Mouse (Mus musculus) midbrain, embryonic 15.5 days (tissue): ENCODE results near the gene Exosc3. TPM values are rescaled to one million over a fixed set of nuclear protein-coding genes. Genes with fewer than 3 reads are reported as not detected.
"Not testable (repeated sequence)": the region's sequence is repeated elsewhere in the genome, so short reads cannot be mapped to it uniquely, and the experiment has no call there.

ENCODE experiments used
- ATAC-seq: fragments of 200-750 bp; cut with Nextera tagmentation; replicated peaks from 2 replicates; pipeline ENCODE4 v1.8.0; 2017; ENCODE audit warnings: moderate TSS enrichment
- H3K27ac ChIP-seq: fragments of 300-500 bp; sonication (generic); 2 replicates; pipeline ENCODE4 v1.5.1; 2015; ENCODE audit warnings: mild to moderate bottlenecking, inconsistent platforms
- H3K27me3 ChIP-seq: fragments of 300-500 bp; sonication (generic); replicated peaks from 2 replicates; pipeline ENCODE4 v1.6.1; 2015; ENCODE audit warnings: inconsistent platforms
- H3K36me3 ChIP-seq: fragments of 300-500 bp; sonication (generic); replicated peaks from 2 replicates; pipeline ENCODE4 v1.6.1; 2015; ENCODE audit warnings: inconsistent platforms
- H3K4me1 ChIP-seq: fragments of 300-500 bp; sonication (generic); 2 replicates; pipeline ENCODE4 v1.6.1; 2015; ENCODE audit warnings: inconsistent platforms
- H3K4me2 ChIP-seq: fragments of 300-500 bp; sonication (generic); 2 replicates; pipeline ENCODE4 v1.6.1; 2015; ENCODE audit warnings: inconsistent platforms, mild to moderate bottlenecking, moderate library complexity
- H3K4me3 ChIP-seq: fragments of 300-500 bp; sonication (generic); 2 replicates; pipeline ENCODE4 v1.5.1; 2015; ENCODE audit warnings: mild to moderate bottlenecking, inconsistent platforms
- H3K9ac ChIP-seq: fragments of 300-500 bp; sonication (generic); 2 replicates; pipeline ENCODE4 v1.6.1; 2015; ENCODE audit warnings: mild to moderate bottlenecking, inconsistent platforms
- H3K9me3 ChIP-seq: fragments of 300-500 bp; sonication (generic); 2 replicates; pipeline ENCODE4 v1.6.1; 2016; ENCODE audit warnings: inconsistent platforms
- WGBS: fragments of 180-500 bp; shearing (Covaris S2); methylation state at CpG from one replicate; pipeline ENCODE4 v1.1.7; 2015; ENCODE audit warnings: mixed read lengths; 5-methylcytosine and 5-hydroxymethylcytosine counted together
- polyA plus RNA-seq: library from polyadenylated mRNA; unstranded; fragments of >200 nt; fragmentation: Nextera tagmentation; extraction: Ambion mirVana; gene quantifications from 2 replicates; pipeline ENCODE4 v1.2.1, GENCODE M21; 2015

Gene Exosc3
- 30.1 and 34.9 TPM in 2 replicates for polyA plus RNA-seq

DNA sequence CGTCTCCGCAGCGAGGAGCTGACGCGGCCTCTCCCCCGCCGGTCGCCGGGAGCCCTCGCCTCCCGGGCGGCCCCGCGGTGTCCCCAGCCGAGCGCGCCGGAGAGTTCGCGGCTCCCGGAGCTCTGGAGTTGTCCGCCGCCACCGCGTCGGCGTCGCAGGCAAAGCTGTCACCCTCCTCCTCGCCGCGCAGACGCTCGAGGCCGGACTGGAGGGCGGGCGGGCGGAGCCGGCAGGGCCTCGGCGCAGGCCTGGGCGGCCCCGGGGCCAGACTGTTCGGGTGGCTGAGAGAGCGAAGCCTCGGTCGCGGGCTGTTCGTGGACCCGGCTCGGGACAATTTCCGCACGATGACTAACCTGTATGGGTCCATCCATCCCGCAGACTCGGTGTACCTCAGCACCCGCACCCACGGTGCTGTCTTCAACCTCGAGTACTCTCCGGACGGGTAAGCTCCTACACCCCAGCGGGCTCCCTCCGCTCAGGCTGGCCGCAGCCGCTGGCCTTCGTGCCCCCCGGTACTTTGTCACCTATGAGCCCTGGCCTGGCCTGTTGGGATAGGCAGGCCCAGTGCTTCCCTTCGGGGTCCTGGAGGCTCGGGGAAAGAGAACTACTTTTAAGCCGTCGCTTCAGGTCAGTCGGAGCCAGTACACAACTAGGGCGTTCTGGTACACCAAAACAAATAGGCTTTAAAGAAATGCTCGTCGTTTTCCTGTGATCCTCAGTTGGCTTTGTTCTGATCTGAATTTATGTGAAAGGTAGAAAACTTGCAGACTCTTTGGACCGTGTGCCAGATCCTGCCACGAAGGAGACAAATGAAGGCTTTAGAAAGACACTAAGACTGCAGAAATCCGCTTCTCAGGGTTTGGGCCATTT is at the start of gene Exosc3:
Gene Exosc3, minus strand, starts transcription at position 447 of the 870 bp plus-strand sequence.
- Histone ChIP-seq H3K9ac (peak within 1 kb of the TSS; percentile 85), H3K27ac (peak within 1 kb of the TSS; percentile 94), H3K4me1 (peaks cover 30% of the 10 kb centered on the region), H3K4me2 (peak within 1 kb of the TSS; percentile 83), H3K36me3 (0 out of 2 replicates have a peak, but pooled peaks cover 4% of the 10 kb centered on the region), H3K9me3 (no peaks in the 10 kb centered on the region), H3K4me3 (peak within 1 kb of the TSS; percentile 71), H3K27me3 (no peaks in the 10 kb centered on the region)
- peak; percentile 88 for ATAC-seq
- WGBS, result under 1% methylated on average over 69 of the region's 76 CpGs

DNA sequence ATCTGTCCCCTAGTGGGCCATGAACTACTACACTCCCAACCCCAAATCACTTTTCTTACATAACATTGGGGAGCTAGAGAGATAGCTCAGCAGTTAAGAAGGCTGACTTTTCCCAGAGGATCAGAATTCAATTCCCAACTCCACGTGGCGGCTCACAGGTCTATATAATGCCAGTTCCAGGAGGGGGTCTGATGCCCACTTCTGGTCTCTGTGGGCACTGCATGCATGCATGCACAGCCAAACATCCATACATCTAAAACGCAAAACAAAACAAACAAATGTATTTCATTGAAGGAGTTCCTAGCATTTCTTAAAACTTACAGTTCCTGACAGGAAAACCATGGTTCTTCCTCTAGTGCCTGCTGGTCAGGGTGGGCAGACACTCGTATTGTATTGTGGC is 49.6 kb upstream of the Exosc3 start:
- H3K4me1 ChIP-seq, result no peaks in the 10 kb centered on the region
- no peaks in the 10 kb centered on the region for H3K9me3 ChIP-seq
- 72% methylated on average over 4 of the region's 4 CpGs for WGBS
- no peak overlapping the region for H3K4me2 ChIP-seq
- H3K9ac ChIP-seq, result no peak overlapping the region
- ATAC-seq, result no peak
- no peak overlapping the region for H3K27ac ChIP-seq
- H3K27me3 ChIP-seq, result no peaks in the 10 kb centered on the region
- H3K36me3 ChIP-seq, result peaks cover 4% of the 10 kb centered on the region; the same call in 1 of the 2 replicates
- H3K4me3 ChIP-seq, result no peak overlapping the region

DNA sequence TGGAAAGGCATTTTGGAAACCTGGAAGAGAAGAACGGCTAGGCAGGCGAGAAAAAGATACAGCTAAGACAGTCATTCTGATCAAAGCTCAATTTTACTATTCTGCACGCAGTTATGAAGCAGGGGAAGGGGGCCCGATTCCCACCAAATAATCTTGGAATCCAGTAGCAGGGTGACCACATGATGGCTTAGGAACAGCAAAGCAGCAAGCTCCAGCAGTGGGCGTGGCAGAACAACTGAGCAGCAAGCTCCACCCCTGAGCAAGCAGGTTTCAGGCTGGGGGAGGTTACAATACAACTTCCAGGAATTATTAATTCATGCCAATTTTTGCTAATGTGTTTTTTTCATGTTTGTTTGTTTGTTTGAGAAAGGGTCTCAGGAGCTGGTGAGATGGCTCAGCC is 44.8 kb upstream of the Exosc3 start:
- not testable (repeated sequence) for H3K27ac ChIP-seq, H3K36me3 ChIP-seq, H3K4me1 ChIP-seq, H3K4me2 ChIP-seq, H3K9me3 ChIP-seq, H3K9ac ChIP-seq, H3K27me3 ChIP-seq, ATAC-seq, H3K4me3 ChIP-seq
- 95% methylated on average over 5 of the region's 5 CpGs for WGBS

DNA sequence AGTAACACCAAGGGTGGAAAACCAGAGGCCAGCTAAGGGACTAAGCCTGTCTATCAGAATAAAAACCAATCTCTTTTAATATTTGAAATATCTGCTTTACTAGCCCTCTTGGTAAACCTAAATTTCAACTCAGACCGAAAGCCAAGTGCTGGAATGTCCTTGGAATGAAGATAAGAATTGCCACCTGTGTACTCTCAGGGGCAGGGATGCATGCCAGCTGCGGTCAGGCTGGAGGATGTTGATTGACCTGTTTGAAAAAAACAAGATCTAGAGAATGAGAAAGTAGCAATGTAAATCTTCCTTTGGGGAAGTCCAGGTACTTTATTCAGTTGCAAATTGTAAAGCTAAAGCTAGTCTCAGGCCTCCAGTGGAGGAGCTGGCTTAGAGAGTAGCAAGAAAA is 39.6 kb upstream of the Exosc3 start:
- ATAC-seq, H3K36me3 ChIP-seq, H3K9me3 ChIP-seq, H3K27ac ChIP-seq, H3K27me3 ChIP-seq, H3K9ac ChIP-seq, H3K4me2 ChIP-seq, H3K4me3 ChIP-seq, H3K4me1 ChIP-seq: not testable (repeated sequence)
- 85% methylated on average over 2 of the region's 2 CpGs for WGBS

DNA sequence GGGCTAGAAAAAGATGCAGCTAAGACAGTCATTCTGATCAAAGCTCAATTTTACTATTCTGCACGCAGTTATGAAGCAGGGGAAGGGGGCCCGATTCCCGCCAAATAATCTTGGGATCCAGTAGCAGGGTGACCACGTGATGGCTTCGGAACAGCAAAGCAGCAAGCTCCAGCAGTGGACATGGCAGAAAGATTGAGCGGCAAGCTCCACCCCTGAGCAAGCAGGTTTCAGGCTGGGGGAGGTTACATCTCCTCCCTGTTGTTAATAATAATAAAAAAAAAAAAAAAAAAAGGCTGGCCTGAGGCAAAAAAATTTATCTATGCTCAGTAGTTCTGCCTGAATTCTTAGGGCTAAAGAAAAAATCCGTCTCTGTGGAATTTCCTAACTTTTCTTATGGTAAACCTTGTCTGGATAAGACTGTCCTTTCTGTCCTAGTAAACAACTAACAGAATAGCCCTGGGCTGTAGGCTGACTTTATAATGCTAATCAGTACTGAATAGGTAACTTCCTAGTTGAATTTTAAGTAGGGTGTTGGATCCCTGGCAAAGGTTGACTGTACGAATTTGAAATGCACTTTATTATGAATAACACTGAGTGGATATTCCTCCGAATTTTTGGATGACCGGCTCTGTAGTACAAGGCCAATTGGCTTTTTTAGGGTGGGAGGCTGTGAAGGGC is 38.5 kb upstream of the Exosc3 start:
- H3K9me3 ChIP-seq, H3K9ac ChIP-seq, H3K27me3 ChIP-seq, H3K4me3 ChIP-seq, H3K4me1 ChIP-seq, H3K27ac ChIP-seq, H3K4me2 ChIP-seq, ATAC-seq: not testable (repeated sequence)
- WGBS, result 85% methylated on average over 10 of the region's 10 CpGs
- peaks cover 12% of the 10 kb centered on the region for H3K36me3 ChIP-seq

DNA sequence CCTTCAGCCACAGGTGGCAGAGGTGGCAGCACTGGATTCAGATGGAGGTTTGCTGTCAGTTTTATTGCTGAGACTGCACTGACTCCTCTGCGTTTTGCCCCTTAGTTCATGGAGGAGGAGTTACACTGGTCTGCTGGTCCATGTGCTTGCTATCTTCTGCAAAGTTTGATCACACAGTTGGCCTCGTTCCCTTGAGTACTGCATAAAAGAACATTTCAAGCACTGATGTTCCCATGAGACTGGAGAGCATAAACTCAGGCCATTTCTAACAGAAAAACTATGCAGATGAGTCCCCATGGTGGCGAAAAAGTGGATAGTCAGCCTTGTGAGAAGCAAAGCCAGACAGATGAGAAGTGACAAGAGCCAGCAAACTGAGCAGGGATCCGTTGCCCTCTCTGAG is 34.0 kb upstream of the Exosc3 start:
- H3K4me1 ChIP-seq, result no peaks in the 10 kb centered on the region
- 86% methylated on average over 4 of the region's 4 CpGs for WGBS
- no peaks in the 10 kb centered on the region for H3K9me3 ChIP-seq
- H3K27ac ChIP-seq, result no peak overlapping the region
- H3K4me2 ChIP-seq, result no peak overlapping the region
- no peaks in the 10 kb centered on the region for H3K27me3 ChIP-seq
- H3K36me3 ChIP-seq, result peaks cover 35% of the 10 kb centered on the region
- no peak overlapping the region for H3K4me3 ChIP-seq
- no peak for ATAC-seq
- no peak overlapping the region for H3K9ac ChIP-seq

DNA sequence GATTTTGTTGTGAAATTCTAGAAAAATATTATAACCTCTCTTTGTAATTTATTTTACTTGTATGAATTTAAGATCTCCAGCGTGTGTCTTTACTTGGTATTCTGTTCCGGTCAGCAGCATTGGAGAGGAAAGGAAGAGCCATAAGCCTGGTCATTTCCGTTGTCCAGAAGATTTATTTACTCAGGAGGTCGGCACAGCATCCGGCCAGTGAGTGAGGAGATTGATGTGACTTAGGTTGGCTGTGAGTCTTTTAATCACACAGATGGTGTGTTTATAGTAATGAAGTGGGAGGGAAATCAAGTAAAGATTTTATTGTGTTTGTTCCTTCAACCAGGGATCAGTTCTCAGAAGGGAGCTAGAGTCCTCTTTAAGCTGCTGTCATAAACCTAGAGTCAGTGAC is 32.3 kb upstream of the Exosc3 start:
- WGBS, result 95% methylated on average over 5 of the region's 5 CpGs
- H3K4me3 ChIP-seq, result no peak overlapping the region
- H3K4me1 ChIP-seq, result no peaks in the 10 kb centered on the region
- ATAC-seq, result no peak
- no peak overlapping the region for H3K9ac ChIP-seq
- H3K36me3 ChIP-seq, result peaks cover 42% of the 10 kb centered on the region
- H3K27me3 ChIP-seq, result no peaks in the 10 kb centered on the region
- H3K9me3 ChIP-seq, result no peaks in the 10 kb centered on the region
- no peak overlapping the region for H3K27ac ChIP-seq
- H3K4me2 ChIP-seq, result no peak overlapping the region

DNA sequence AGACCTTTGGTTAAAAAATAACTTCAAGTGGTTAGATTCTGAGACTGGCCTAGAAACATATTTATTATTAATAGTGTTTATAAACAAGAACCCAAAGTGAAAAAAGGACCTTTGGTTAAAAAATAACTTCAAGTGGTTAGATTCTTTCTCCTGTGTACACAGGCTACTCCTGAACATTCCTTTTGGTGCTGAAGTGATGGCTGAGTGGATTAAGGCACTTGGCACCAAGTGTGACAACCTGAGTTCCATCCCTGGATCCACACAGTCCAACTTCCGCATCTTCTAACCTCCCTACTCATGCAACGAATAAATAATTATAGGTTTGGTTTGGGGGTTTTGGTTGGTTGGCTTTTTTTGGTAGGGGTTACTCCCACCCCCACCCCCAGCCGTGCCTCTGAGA is 28.7 kb upstream of the Exosc3 start:
- H3K36me3 ChIP-seq, result peaks cover 31% of the 10 kb centered on the region
- H3K27me3 ChIP-seq, result no peaks in the 10 kb centered on the region
- 86% methylated on average over 3 of the region's 3 CpGs for WGBS
- H3K4me1 ChIP-seq, result no peaks in the 10 kb centered on the region
- no peak overlapping the region for H3K27ac ChIP-seq
- H3K4me3 ChIP-seq, result no peak overlapping the region
- no peaks in the 10 kb centered on the region for H3K9me3 ChIP-seq
- H3K4me2 ChIP-seq, result no peak overlapping the region
- ATAC-seq, result no peak
- no peak overlapping the region for H3K9ac ChIP-seq

DNA sequence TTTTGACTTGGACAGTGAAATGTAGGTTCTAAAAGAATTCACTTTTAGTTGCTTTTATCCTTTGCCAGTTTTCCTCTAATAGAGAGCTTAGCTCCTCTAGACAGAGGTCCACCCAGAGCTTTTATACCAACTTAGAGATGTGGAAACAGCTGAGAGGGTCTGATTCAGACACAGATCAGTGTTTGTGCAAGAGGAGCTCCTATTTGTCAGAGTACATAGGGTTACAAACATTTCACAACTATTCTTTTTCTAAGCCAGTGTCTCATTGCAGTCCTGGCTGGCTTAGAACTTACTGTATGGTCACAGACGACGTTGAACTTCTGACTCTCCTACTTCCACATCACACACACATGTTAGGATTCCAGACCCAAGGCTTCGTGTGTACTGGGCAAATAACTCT is 14.1 kb upstream of the Exosc3 start:
- WGBS, result 89% methylated on average over 3 of the region's 3 CpGs
- no peak for ATAC-seq
- H3K9ac ChIP-seq, result no peak overlapping the region
- H3K36me3 ChIP-seq, result peaks cover 15% of the 10 kb centered on the region; the same call in 1 of the 2 replicates
- H3K27me3 ChIP-seq, result no peaks in the 10 kb centered on the region
- H3K9me3 ChIP-seq, result no peaks in the 10 kb centered on the region
- no peak overlapping the region for H3K4me2 ChIP-seq
- no peaks in the 10 kb centered on the region for H3K4me1 ChIP-seq
- no peak overlapping the region for H3K27ac ChIP-seq
- H3K4me3 ChIP-seq, result no peak overlapping the region

DNA sequence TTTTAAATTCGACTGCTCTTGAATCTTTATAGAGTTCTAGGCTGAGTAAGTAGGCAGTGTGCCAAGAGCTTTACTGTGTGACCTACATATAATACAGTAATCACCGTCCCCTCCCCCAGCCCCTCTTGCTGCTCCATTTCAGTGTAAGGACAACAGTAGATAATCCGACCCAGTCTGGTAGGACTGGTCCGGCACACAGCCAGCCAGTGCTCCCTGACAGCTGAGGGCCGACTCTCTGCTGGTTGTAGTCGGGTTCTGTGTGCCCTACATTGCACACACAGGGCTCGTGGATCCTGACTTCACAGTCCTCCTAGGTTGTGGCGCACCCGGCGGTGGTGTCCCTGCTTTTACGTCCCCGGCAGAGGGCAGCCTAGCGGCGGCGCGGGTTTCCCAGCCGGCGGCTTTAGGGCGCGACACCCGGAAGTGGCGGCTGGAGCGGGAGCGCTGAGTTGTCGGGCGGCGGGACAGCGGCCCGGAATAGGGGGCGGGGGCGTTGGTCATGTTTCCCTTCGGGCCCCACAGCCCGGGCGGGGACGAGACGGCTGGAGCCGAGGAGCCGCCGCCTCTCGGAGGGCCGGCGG is 773 bp downstream of the Exosc3 start, which contains the start of gene Dcaf10:
Gene Dcaf10, plus strand, starts transcription at position 433 of the 581 bp plus-strand sequence.
- under 1% methylated on average over 42 of the region's 42 CpGs for WGBS

DNA sequence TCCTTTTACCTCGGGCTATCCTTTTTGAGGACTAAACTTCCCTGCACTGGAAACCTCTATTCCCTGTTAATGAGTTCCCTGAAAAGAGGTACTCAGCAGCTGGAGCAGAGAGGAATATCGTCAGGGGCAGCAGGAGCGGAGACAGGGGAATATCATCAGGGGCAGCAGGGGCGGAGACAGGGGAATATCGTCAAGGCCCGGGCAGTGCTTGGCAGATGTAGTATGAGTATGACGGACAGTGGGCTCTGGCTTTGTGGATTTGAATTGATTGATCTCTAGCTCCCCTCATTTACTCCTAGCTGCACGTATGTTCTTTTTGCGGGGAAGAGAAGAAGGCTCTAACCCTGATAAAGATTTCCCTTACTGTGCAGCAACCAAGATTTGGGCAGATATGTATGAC is 1.3 kb downstream of the Exosc3 start:
- H3K4me3 ChIP-seq, result peak overlapping the region; percentile 71
- H3K9ac ChIP-seq, result peak overlapping the region; percentile 65; the same call in 1 of the 2 replicates

More for the DNA sequence above, 773 bp downstream of the Exosc3 start, which contains the start of gene Dcaf10:
- Histone ChIP-seq H3K27ac (peak within 1 kb of the TSS; percentile 94), H3K36me3 (no peaks in the 10 kb centered on the region), H3K4me1 (peaks cover 30% of the 10 kb centered on the region), H3K4me3 (peak within 1 kb of the TSS; percentile 71), H3K9me3 (no peaks in the 10 kb centered on the region), H3K27me3 (no peaks in the 10 kb centered on the region), H3K9ac (peak within 1 kb of the TSS; percentile 85), H3K4me2 (peak within 1 kb of the TSS; percentile 83)
- ATAC-seq, result peak; percentile 95

DNA sequence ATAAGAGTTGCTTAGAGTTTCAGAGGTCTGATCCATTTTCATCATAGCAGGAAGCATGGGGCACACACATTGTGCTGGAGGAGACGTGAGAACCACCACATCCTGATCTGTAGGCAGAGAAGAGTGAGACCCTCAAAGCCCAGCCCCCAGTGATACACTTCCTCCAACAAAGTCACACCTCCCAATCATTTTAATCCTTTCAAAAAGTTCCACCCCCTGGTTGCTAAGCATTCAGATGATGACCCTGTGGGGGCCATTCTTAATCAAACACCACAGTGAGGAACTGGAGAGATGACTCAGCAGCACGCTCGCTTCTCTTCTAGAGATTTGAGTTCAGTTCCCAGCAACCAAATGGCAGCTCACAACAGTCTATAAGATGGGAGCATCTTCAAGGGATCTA is 10.1 kb downstream of the Exosc3 start:
- Histone ChIP-seq H3K9ac (no peak overlapping the region), H3K27ac (no peak overlapping the region), H3K9me3 (no peaks in the 10 kb centered on the region), H3K36me3 (no peaks in the 10 kb centered on the region), H3K27me3 (no peaks in the 10 kb centered on the region), H3K4me3 (no peak overlapping the region), H3K4me2 (no peak overlapping the region), H3K4me1 (no peaks in the 10 kb centered on the region)
- 70% methylated on average over 3 of the region's 3 CpGs for WGBS
- ATAC-seq, result no peak

More for the DNA sequence above, 1.3 kb downstream of the Exosc3 start:
- Histone ChIP-seq H3K4me1 (peaks cover 30% of the 10 kb centered on the region), H3K4me2 (peak overlapping the region; percentile 83), H3K36me3 (no peaks in the 10 kb centered on the region), H3K27ac (peak overlapping the region; percentile 94), H3K27me3 (no peaks in the 10 kb centered on the region), H3K9me3 (no peaks in the 10 kb centered on the region)
- WGBS, result 52% methylated on average over 9 of the region's 9 CpGs
- ATAC-seq, result peak; percentile 37
